Mouse (Mus musculus): ENCODE results near the gene Ogfr. TPM values are rescaled to one million over a fixed set of nuclear protein-coding genes. Genes with fewer than 3 reads are reported as not detected.

Ogfr gene
- polyA plus RNA-seq, 1 experiment from 2014 or later: 45.2 TPM

DNA sequence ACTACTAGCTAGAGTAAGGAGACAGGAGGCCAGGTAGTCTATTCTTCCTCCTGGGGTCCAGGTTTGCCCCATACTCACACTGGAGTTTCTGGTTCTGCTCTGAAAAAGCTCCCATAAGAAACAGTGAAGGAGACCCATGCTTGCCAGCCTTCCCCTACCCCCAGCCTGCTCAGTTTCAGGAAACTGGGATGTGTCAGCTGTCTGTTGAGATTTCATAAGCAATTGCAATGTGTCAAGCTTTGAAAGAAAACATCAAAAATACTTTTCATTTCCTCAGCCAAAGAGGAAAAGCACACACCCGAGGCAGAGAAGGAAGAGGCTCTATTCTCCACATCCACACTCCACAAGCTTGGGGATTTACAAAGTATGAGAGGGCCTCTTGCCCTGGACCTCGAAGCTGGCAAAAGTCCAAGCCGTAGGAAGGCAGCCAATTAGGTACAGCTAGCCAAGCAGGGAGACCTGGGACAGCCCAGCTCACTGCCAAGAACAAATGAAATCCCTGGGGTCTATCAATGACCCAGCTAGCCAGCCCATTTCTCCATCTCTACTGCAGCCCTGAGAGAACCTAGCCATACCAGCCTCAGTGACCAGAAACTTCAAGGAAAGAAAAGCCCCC, 19.9 kb upstream of the Ogfr start:
- 21% methylated on average over 3 of the region's 3 CpGs for WGBS
- no peak overlapping the region for H3K4me3 ChIP-seq (replicated peaks)
- H3K9ac ChIP-seq: no peak overlapping the region
- no peak overlapping the region for H3K4me2 ChIP-seq
- H3K9me3 ChIP-seq: no peaks in the 10 kb centered on the region
- peaks cover 8% of the 10 kb centered on the region; the same call in 1 of the 2 replicates for H3K4me1 ChIP-seq
- no peak overlapping the region for H3K27ac ChIP-seq
- no peaks in the 10 kb centered on the region for H3K36me3 ChIP-seq
- ATAC-seq (ENCODE audit: insufficient read depth, low FRiP score, low read depth): no peak
- peaks cover 7% of the 10 kb centered on the region; the same call in 1 of the 2 replicates for H3K27me3 ChIP-seq (replicated peaks)

DNA sequence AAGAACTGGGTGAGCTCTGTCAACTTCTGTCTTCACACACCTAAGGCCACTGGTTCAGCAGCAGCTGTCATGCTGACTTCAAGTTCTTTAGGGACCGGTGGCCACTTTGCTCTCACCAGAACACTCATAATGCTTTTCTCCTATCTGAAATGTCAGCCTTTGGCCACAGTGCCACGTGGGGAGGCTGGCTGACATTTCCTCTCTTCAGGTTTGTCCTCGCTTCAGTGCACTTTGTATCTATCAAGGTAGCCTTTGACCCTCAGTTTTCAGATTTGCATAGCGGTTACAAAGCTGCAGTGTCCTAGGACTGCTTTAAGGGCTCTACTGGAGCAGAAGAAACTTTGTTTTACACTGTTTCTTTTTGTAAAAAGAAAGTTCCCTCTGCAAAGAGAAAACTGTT, 12.6 kb upstream of the Ogfr start:
- Histone ChIP-seq H3K36me3 (no peaks in the 10 kb centered on the region), H3K4me2 (no peak overlapping the region), H3K4me3 (replicated peaks) (no peak overlapping the region), H3K4me1 (no peaks in the 10 kb centered on the region), H3K27ac (no peak overlapping the region), H3K9ac (no peak overlapping the region), H3K9me3 (no peaks in the 10 kb centered on the region), H3K27me3 (replicated peaks) (0 out of 2 replicates have a peak, but pooled peaks cover 3% of the 10 kb centered on the region)
- ATAC-seq (ENCODE audit: insufficient read depth, low FRiP score, low read depth): no peak
- 54% methylated on average over 4 of the region's 4 CpGs for WGBS

DNA sequence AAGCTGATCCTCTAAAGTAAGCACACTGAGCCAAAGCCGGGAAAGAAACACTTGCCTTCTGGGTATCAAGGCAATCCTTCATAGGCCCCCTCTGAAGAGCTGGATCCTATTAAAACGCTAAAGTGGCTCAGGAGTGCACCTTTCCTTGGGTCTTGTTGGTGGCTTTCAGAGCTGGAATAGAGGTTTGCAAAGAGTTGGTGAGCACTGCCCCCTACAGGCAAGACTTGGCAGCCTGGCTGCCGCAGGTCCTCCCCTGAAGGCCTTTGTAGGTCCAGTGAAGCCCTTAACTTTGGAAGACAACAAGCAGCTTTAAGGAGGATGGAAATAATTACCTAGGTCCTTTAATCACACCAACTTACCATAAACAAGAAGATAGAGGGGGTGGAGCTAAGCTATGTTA, 10.4 kb upstream of the Ogfr start:
- no peak for ATAC-seq (ENCODE audit: insufficient read depth, low FRiP score, low read depth)
- Histone ChIP-seq H3K4me2 (no peak overlapping the region), H3K27ac (no peak overlapping the region), H3K9ac (no peak overlapping the region), H3K4me1 (peaks cover 9% of the 10 kb centered on the region), H3K4me3 (replicated peaks) (no peak overlapping the region), H3K27me3 (replicated peaks) (0 out of 2 replicates have a peak, but pooled peaks cover 3% of the 10 kb centered on the region), H3K36me3 (no peaks in the 10 kb centered on the region), H3K9me3 (no peaks in the 10 kb centered on the region)
- 4% methylated on average over 3 of the region's 3 CpGs for WGBS

DNA sequence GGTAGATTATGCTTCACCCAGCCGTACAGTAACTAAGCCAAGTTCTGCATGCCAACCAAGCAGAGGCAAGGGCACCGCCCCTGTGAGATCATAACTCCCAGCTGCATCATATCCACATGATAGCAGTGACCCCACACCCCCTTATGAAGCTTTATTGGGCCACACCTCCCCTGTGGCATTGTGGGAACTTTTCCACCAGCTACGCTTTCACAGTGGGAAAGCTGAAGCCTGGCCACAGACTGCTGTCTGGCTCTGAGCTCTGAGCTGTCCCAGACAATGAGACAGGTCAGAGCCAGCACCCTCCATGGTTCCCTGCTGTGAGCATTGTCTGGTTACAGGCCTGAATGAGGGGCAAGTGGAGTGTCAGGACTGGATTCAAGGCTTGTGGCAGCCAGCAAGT, 8.0 kb upstream of the Ogfr start, which contains the start of gene Mrgbp:
TSS of gene Mrgbp (plus strand) at position 303 of the 400 bp plus-strand sequence.
- Histone ChIP-seq H3K36me3 (0 out of 2 replicates have a peak, but pooled peaks cover 11% of the 10 kb centered on the region), H3K4me2 (no peak within 1 kb of the TSS), H3K4me3 (replicated peaks) (no peak within 1 kb of the TSS), H3K9me3 (no peaks in the 10 kb centered on the region), H3K27me3 (replicated peaks) (0 out of 2 replicates have a peak, but pooled peaks cover 3% of the 10 kb centered on the region), H3K4me1 (peaks cover 13% of the 10 kb centered on the region), H3K27ac (no peak within 1 kb of the TSS), H3K9ac (no peak within 1 kb of the TSS)
- ATAC-seq (ENCODE audit: insufficient read depth, low FRiP score, low read depth): no peak
- WGBS: 61% methylated on average over 3 of the region's 3 CpGs

DNA sequence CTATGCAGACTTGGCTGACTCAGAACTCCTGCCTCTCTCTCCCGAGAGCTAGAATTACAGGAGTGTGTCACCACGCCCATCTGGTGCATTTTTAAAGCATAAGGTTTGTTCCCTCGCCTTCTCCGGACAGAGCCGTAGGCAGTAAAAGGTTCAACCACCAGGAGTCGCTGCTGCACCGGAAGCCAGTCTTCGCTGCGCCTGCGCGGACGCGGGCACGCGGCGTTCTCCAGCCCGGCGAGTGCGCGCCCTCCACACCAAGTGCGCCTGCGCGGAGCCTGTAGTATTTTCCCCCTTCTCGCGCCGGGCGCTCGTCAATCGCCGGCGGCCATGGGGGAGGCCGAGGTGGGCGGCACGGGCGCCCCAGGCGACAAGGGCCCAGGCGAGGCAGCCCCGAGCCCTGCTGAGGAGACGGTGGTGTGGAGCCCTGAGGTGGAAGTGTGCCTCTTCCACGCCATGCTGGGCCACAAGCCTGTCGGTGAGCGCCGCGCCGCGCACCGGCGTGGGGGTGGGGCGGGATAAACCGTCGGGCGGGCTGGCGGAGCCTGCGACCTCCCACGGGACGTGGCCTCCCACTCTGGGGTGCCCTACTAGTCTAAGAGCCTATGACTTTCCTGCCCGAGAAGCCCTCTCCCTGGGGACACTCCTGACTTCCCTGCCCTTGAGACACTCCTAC, 6.4 kb upstream of the Ogfr start:
- under 1% methylated on average over 56 of the region's 57 CpGs for WGBS
- no peaks in the 10 kb centered on the region for H3K27me3 ChIP-seq (replicated peaks)

DNA sequence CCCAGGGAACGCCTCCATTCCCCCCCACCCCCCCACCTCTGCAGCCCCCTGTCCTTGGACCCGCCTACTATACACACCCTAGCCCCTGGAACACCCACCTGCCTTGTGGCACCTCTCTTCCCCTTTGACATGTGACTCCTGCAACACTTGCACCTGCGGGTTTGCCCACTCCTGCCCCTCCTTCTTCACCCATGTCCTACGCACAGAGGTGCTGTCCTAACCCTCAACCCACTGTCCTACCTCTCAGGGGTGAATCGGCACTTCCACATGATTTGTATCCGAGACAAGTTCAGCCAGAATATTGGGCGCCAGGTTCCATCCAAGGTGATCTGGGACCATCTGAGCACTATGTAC, 5.9 kb upstream of the Ogfr start:
- WGBS: 15% methylated on average over 7 of the region's 7 CpGs

More for the DNA sequence above, 6.4 kb upstream of the Ogfr start:
- Histone ChIP-seq H3K4me2 (peak overlapping the region; percentile 79), H3K36me3 (peaks cover 18% of the 10 kb centered on the region; the same call in 1 of the 2 replicates), H3K4me1 (peaks cover 13% of the 10 kb centered on the region), H3K4me3 (replicated peaks) (peak overlapping the region; percentile 89), H3K9me3 (no peaks in the 10 kb centered on the region), H3K9ac (peak overlapping the region; percentile 99), H3K27ac (peak overlapping the region; percentile 72)
- peak; percentile 88 for ATAC-seq (ENCODE audit: insufficient read depth, low FRiP score, low read depth)

DNA sequence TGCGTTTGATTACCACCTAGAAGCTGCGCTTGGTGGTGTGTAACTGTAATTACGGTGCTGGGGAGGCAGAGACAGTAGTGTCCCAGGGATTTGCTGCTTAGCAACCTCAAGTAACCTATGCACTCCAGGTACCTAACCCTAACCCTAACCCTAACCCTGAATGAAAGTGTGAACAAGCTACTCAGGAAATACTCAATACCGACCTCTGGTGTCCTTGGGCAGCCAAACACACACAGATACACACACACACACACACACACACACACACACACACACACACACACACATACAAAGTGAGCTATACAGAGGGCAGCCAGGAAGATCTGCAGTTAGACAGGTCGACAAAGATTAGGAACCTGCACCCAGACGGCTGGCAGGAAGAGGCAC, 316 bp upstream of the Ogfr start:
- H3K9ac ChIP-seq: peak overlapping the region; percentile 59; the same call in 1 of the 2 replicates
- H3K27me3 ChIP-seq (replicated peaks): no peaks in the 10 kb centered on the region
- peak overlapping the region; percentile 90 for H3K27ac ChIP-seq
- H3K4me1 ChIP-seq: peaks cover 11% of the 10 kb centered on the region; the same call in 1 of the 2 replicates
- H3K36me3 ChIP-seq: peaks cover 39% of the 10 kb centered on the region
- no peaks in the 10 kb centered on the region for H3K9me3 ChIP-seq
- WGBS: 48% methylated on average over 6 of the region's 6 CpGs
- H3K4me3 ChIP-seq (replicated peaks): peak overlapping the region; percentile 86
- peak overlapping the region; percentile 75 for H3K4me2 ChIP-seq
- no peak for ATAC-seq (ENCODE audit: insufficient read depth, low FRiP score, low read depth)

More for the DNA sequence above, 5.9 kb upstream of the Ogfr start:
- Histone ChIP-seq H3K9me3 (no peaks in the 10 kb centered on the region), H3K4me2 (peak overlapping the region; percentile 79), H3K27ac (peak overlapping the region; percentile 72; the same call in 1 of the 2 replicates), H3K36me3 (peaks cover 18% of the 10 kb centered on the region; the same call in 1 of the 2 replicates), H3K4me1 (peaks cover 13% of the 10 kb centered on the region), H3K27me3 (replicated peaks) (no peaks in the 10 kb centered on the region), H3K4me3 (replicated peaks) (peak overlapping the region; percentile 89), H3K9ac (peak overlapping the region; percentile 99)
- ATAC-seq (ENCODE audit: insufficient read depth, low FRiP score, low read depth): peak; percentile 33

DNA sequence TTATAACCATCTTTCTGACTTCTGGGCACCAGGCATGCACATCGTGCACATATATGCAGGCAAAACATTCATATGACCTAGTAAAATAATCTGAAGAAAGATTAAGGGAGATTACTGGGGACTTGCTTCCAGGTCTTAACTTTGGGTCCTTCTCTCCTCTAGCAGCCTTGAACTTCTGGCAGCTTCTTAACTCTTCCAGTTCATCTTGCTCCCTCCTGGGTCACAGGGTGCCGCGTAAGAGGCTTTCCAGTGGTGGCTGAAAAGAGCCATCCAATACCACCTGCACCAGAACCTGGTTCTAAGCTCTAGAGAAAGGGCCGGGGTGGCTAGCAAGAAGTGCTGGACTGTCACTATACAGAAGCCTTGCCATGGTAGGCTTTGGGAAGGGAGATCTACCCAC, 8.4 kb downstream of the Ogfr start, which contains the start of gene Col9a3:
TSS of gene Col9a3 (plus strand) at position 301 of the 400 bp plus-strand sequence.
- Histone ChIP-seq H3K4me2 (peak within 1 kb of the TSS; percentile 50), H3K27me3 (replicated peaks) (peaks cover 19% of the 10 kb centered on the region), H3K9me3 (no peaks in the 10 kb centered on the region), H3K9ac (no peak within 1 kb of the TSS), H3K4me3 (replicated peaks) (peak within 1 kb of the TSS; percentile 27), H3K27ac (no peak within 1 kb of the TSS), H3K4me1 (peaks cover 12% of the 10 kb centered on the region), H3K36me3 (peaks cover 28% of the 10 kb centered on the region)
- WGBS: 55% methylated on average over 4 of the region's 4 CpGs
- ATAC-seq (ENCODE audit: insufficient read depth, low FRiP score, low read depth): no peak

DNA sequence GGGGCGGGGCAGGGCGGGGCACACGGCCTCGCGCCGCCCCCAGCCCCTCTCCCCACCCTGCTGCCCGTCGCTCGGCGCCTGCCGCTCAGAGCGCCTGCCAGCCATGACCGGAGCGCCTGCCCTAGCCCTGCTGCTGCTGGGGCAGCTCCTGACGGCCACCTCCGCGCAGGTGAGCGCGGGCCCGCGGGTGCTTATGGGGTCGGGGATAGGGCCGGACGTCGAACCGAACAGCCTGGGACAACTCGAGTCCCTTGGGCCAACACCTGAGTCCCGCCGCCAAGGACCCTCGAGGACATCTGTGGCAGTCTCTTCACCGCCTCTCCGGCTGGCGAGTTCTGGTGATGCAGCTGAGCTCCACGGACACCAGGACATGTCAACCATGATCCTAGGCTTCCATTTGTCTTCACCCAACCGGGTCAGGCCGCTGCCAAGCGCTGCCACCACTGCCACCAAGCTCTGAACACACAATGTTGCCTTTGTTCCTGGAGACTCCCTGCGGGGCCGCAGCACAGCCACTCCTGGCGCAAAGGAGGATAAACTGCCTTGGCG, 9.2 kb downstream of the Ogfr start:
- no peaks in the 10 kb centered on the region for H3K9me3 ChIP-seq
- ATAC-seq (ENCODE audit: insufficient read depth, low FRiP score, low read depth): no peak
- H3K27ac ChIP-seq: no peak overlapping the region
- peak overlapping the region; percentile 50 for H3K4me2 ChIP-seq
- peak overlapping the region; percentile 27 for H3K4me3 ChIP-seq (replicated peaks)
- H3K27me3 ChIP-seq (replicated peaks): peaks cover 19% of the 10 kb centered on the region
- WGBS: 4% methylated on average over 37 of the region's 41 CpGs
- peaks cover 22% of the 10 kb centered on the region for H3K36me3 ChIP-seq
- H3K9ac ChIP-seq: no peak overlapping the region
- H3K4me1 ChIP-seq: peaks cover 12% of the 10 kb centered on the region

DNA sequence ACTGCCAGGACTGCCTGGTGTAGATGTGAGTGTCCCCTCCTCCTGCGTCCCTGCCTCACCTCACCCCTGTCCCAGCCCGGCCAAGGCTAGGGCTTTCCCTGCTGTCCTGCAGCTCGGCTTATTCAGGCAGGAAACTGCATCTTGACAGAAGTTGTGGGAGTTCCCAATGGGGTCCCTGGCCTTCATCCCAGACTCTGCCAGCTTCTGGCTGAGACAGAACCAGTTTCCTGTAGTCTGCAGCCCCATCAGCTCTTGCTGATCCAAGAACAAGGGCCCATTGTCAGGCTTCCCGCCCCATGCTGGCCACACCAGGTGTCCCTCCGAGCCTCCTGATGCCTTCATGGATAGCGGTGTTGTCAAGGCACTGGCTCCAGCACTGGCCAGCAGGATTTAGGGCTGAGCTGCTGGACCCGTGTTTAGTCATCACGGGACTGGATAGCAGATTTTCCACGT, 11.6 kb downstream of the Ogfr start:
- H3K36me3 ChIP-seq: 0 out of 2 replicates have a peak, but pooled peaks cover 1% of the 10 kb centered on the region
- H3K9ac ChIP-seq: no peak overlapping the region
- no peak; the same call in 1 of the 2 replicates for ATAC-seq (ENCODE audit: insufficient read depth, low FRiP score, low read depth)
- peaks cover 12% of the 10 kb centered on the region for H3K4me1 ChIP-seq
- peaks cover 19% of the 10 kb centered on the region for H3K27me3 ChIP-seq (replicated peaks)
- no peak overlapping the region for H3K4me3 ChIP-seq (replicated peaks)
- 24% methylated on average over 9 of the region's 9 CpGs for WGBS
- H3K9me3 ChIP-seq: no peaks in the 10 kb centered on the region
- no peak overlapping the region for H3K4me2 ChIP-seq
- 0 out of 2 replicates have a peak overlapping the region, but pooled peaks have one; percentile 21 for H3K27ac ChIP-seq

DNA sequence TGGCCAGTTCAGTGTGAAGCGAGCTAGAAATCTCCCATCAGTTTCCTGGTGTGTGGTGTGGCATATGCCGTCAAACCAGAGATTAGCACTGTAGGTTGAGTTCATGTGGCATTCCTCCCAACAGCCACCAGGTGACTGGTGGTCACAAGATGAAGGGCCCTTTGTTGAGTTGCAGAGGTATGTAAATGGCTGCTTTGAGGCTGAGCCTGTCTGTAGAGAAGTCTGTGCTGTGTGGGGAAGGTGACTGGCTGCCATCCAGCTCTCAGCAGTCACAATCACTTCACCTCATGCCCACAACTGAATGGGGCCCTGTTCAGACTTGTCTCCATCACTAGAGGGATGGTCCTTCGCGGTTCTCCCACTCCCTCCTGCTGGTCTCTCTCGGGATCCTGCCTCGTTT, 15.7 kb downstream of the Ogfr start:
- 51% methylated on average over 6 of the region's 6 CpGs for WGBS
- Histone ChIP-seq H3K9me3 (no peaks in the 10 kb centered on the region), H3K27me3 (replicated peaks) (0 out of 2 replicates have a peak, but pooled peaks cover 1% of the 10 kb centered on the region), H3K4me1 (no peaks in the 10 kb centered on the region), H3K4me3 (replicated peaks) (no peak overlapping the region), H3K9ac (no peak overlapping the region), H3K4me2 (no peak overlapping the region), H3K27ac (no peak overlapping the region), H3K36me3 (no peaks in the 10 kb centered on the region)
- ATAC-seq (ENCODE audit: insufficient read depth, low FRiP score, low read depth): no peak

DNA sequence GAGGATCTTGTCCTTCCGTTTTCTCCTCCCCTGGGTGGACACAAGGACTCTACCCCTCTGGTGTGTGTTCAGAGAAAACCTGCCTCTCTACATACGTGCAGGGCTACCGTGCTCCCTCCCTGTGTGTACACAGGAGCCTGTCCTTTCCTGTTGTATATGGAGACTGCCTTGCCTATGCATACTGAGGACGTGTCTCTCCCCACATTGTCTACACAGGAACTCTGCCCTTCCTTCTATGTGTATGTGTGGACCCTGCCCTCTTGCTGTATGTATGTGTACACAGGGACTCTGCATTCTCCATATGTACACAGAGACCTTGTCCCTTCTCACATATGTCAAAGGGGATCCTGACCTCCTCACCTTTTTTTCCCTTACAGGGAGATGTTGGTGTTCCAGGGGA, 21.2 kb downstream of the Ogfr start:
- H3K4me2 ChIP-seq: no peak overlapping the region
- no peak overlapping the region for H3K9ac ChIP-seq
- no peaks in the 10 kb centered on the region for H3K36me3 ChIP-seq
- H3K4me1 ChIP-seq: no peaks in the 10 kb centered on the region
- H3K27ac ChIP-seq: no peak overlapping the region
- ATAC-seq (ENCODE audit: insufficient read depth, low FRiP score, low read depth): peak; percentile 71
- H3K9me3 ChIP-seq: no peaks in the 10 kb centered on the region
- no peak overlapping the region for H3K4me3 ChIP-seq (replicated peaks)
- no peaks in the 10 kb centered on the region for H3K27me3 ChIP-seq (replicated peaks)
- 61% methylated on average over 4 of the region's 4 CpGs for WGBS
